Mouse (Mus musculus) E14TG2a.4 (cell line): Measurements from ENCODE around the gene P2ry13.

ENCODE experiments used
- CTCF ChIP-seq: conservative IDR thresholded peaks from 2 replicates; pipeline ENCODE4 v1.5.1; 2014; ENCODE audit warnings: low read length
- NANOG ChIP-seq: IDR thresholded peaks from 2 replicates; pipeline ENCODE4 v1.6.1; 2014; ENCODE audit warnings: borderline replicate concordance, low read length, mixed read lengths

DNA sequence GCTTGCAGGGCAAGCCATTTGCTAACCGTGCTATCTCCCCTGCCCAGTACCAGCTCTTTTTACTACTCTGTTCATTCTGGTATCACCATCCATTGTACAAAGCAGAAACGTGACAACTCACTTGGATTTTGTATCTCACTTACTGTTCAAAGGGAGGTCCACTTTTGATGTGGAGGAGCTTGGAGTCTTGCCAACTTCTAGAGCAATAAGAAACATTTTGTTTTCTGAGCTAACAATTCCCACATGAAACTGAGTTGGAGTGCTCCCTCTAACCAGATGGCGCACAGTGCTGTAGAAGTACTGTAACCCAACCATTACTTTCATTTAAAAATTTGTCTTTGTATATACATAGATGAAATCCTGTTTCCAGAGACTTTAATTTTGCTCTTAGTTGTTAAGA lies 20.2 kb upstream of the P2ry13 start:
- no peak for TF ChIP-seq CTCF
- no peak for TF ChIP-seq NANOG
